Mouse (Mus musculus): ENCODE measurements around the gene Ubxn2a. TPM values are rescaled to one million over a fixed set of nuclear protein-coding genes. Genes with fewer than 3 reads are reported as not detected.

The Ubxn2a gene
- polyA plus RNA-seq, 3 experiments from 2014 or later, result 13.3 to 17.3 (median 14.9) TPM

Other genes with a start within 250 kb of the Ubxn2a start
- under 1 TPM in 2 of 3 experiments, not detected in 1; 0.15 to 0.31 TPM for gene Fam228a, start 169.3 kb downstream of the Ubxn2a start, polyA plus RNA-seq (2017; shearing (Covaris generic))
- not detected for gene Pfn4, start 138.7 kb downstream of the Ubxn2a start, polyA plus RNA-seq (2017; shearing (Covaris generic))
- gene Fam228b, start 138.4 kb downstream of the Ubxn2a start, polyA plus RNA-seq (2017; shearing (Covaris generic)), result under 1 TPM in 1 of 3 experiments, not detected in 2; 0.22 TPM
- gene Sf3b6, start 90.2 kb downstream of the Ubxn2a start, polyA plus RNA-seq (2017; shearing (Covaris generic)), result 100 to 1,000 TPM; 215 to 404 (median 344) TPM
- 1 to 10 TPM in 1 of 3 experiments, under 1 TPM in 1, not detected in 1; 0.65 to 1.1 TPM for gene Fkbp1b, start 66.1 kb downstream of the Ubxn2a start, polyA plus RNA-seq (2017; shearing (Covaris generic))
- 10 to 100 TPM in 2 of 3 experiments, 1 to 10 TPM in 1; 9.4 to 13.1 (median 12.3) TPM for gene Wdcp, start 64.4 kb downstream of the Ubxn2a start, polyA plus RNA-seq (2017; shearing (Covaris generic))
- under 1 TPM; 0.39 to 0.69 (median 0.68) TPM for gene Mfsd2b, start 33.3 kb downstream of the Ubxn2a start, polyA plus RNA-seq (2017; shearing (Covaris generic))
- gene Atad2b, start 9.6 kb upstream of the Ubxn2a start, polyA plus RNA-seq (2017; shearing (Covaris generic)), result 10 to 100 TPM; 10.8 to 18.6 (median 13.7) TPM